9 mouse cellular contexts compared by ENCODE assay signal in genomic region chr11:105943133-105944102, GRCm38 (mm10). TPM values are rescaled to one million over a fixed set of nuclear protein-coding genes. Genes with fewer than 3 reads are reported as not detected.
DNase-seq lines count a peak whose midpoint lies in the region; ATAC-seq lines count a peak whose summit lies in the region.
"Had no signal": no experiment of that assay in that cellular context is flagged by ENCODE, and none has a peak within 500 bp of the region (broad histone marks: within the 10 kb centered on the region; RNA-seq: fewer than 3 reads in every experiment).

No protein-coding gene starts in this region.

- H3K27me3 ChIP-seq in erythroblast, embryonic 14.5 days (ENCODE audit: control insufficient read depth) = peaks cover 34% of the 10 kb centered on the region
- peaks cover 15% of the 10 kb centered on the region; the same call in 1 of the 2 replicates for H3K27me3 ChIP-seq in lung, embryonic 15.5 days

- H3K9ac ChIP-seq in lung, embryonic 15.5 days = peak overlapping the region; percentile 58

- peak overlapping the region; percentile 64 for H3K4me3 ChIP-seq in erythroblast, embryonic 14.5 days (replicated peaks)
- H3K4me3 ChIP-seq in lung, embryonic 15.5 days = peak overlapping the region; percentile 67

- H3K4me2 ChIP-seq in lung, embryonic 15.5 days = peak overlapping the region; percentile 96

- WGBS in lung, embryonic 15.5 days = 4% methylated on average over 46 of the region's 47 CpGs

- peak; percentile 56 for DNase-seq in brain, adult 2 months (ENCODE audit: low read depth, low spot score)
- DNase-seq in gastrocnemius, postnatal 14 days = peak; percentile 53
- peak; percentile 45 for DNase-seq in kidney, adult 11 months
- peak; percentile 34 for DNase-seq in retina, embryonic 14.5 days (ENCODE audit: low spot score)
- DNase-seq in thymus, postnatal 4 days = no peak

- no peak for ATAC-seq in erythroblast, adult 5-6 weeks (replicated peaks; ENCODE audit: low FRiP score, poor library complexity, severe bottlenecking)
- ATAC-seq in lung, embryonic 15.5 days (ENCODE audit: borderline replicate concordance, extremely low read depth, low FRiP score, low TSS enrichment) = no peak

- H3K27ac ChIP-seq in lung, embryonic 15.5 days = peak overlapping the region; percentile 95

- H3K9me3 ChIP-seq in erythroblast, embryonic 14.5 days (ENCODE audit: control insufficient read depth, low read length) = no peaks in the 10 kb centered on the region
- H3K9me3 ChIP-seq in lung, embryonic 15.5 days = no peaks in the 10 kb centered on the region

- intact Hi-C loops in gastrocnemius, postnatal 14 days (cut with DNase I; ENCODE audit: low total_unique reads) = no loop called here

- H3K36me3 ChIP-seq in erythroblast, embryonic 14.5 days (ENCODE audit: control insufficient read depth) = no peaks in the 10 kb centered on the region
- H3K36me3 ChIP-seq in lung, embryonic 15.5 days = no peaks in the 10 kb centered on the region

- peaks cover 13% of the 10 kb centered on the region for H3K4me1 ChIP-seq in erythroblast, embryonic 14.5 days (ENCODE audit: control insufficient read depth)
- peaks cover 46% of the 10 kb centered on the region for H3K4me1 ChIP-seq in lung, embryonic 15.5 days

RNA-seq across cellular contexts. Expression of gene Cyb561, which starts 9.7 kb away (rescaled TPM):
- polyA plus RNA-seq in erythroblast, embryonic 14.5 days (2012) = 0.02 and 0.07 TPM in 2 replicates
- 0.77 TPM in 1 of 2 replicates, not detected in the other for total RNA-seq in erythroblast, adult 5-6 weeks (2015; ENCODE audit: low replicate concordance)
- total RNA-seq in erythroblast, adult 5-6 weeks (2017; ENCODE audit: low replicate concordance) = 0.28 and 0.77 TPM in 2 replicates
- 1 to 10 TPM; 6.4 to 8.2 TPM for total RNA-seq in gastrocnemius, postnatal 14 days (2021)
- polyA plus RNA-seq in lung, embryonic 15.5 days (2015; fragmentation: Nextera tagmentation; extraction: Ambion mirVana) = 34.2 and 39.8 TPM in 2 replicates

RNA-seq across cellular contexts. Expression of gene Ace, which starts 24.3 kb away (rescaled TPM):
- polyA plus RNA-seq in erythroblast, embryonic 14.5 days (2012) = not detected in 2 replicates
- total RNA-seq in erythroblast, adult 5-6 weeks (2015; ENCODE audit: low replicate concordance) = 0.96 and 7.3 TPM in 2 replicates
- total RNA-seq in erythroblast, adult 5-6 weeks (2017; ENCODE audit: low replicate concordance) = 2.3 and 5.3 TPM in 2 replicates
- total RNA-seq in gastrocnemius, postnatal 14 days (2021) = 10 to 100 TPM; 46.2 to 48.3 TPM
- polyA plus RNA-seq in lung, embryonic 15.5 days (2015; fragmentation: Nextera tagmentation; extraction: Ambion mirVana) = 7.5 and 9.4 TPM in 2 replicates

RNA-seq across cellular contexts. Expression of gene Ace3, which starts 51.1 kb away (rescaled TPM):
- not detected in 2 replicates for polyA plus RNA-seq in erythroblast, embryonic 14.5 days (2012)
- not detected in 2 replicates for total RNA-seq in erythroblast, adult 5-6 weeks (2015; ENCODE audit: low replicate concordance)
- total RNA-seq in erythroblast, adult 5-6 weeks (2017; ENCODE audit: low replicate concordance) = not detected in 2 replicates
- total RNA-seq in gastrocnemius, postnatal 14 days (2021) = not detected
- 0.20 and 0.36 TPM in 2 replicates for polyA plus RNA-seq in lung, embryonic 15.5 days (2015; fragmentation: Nextera tagmentation; extraction: Ambion mirVana)
- total RNA-seq: left cerebral cortex, postnatal 10 days had no signal

Comparison
In these comparisons a context has a peak if more than half of its experiments do, and no peak if none do; other contexts are left out.
1. RNA of gene Cyb561, which starts 9.7 kb away (total RNA-seq): 6.4 to 8.2 TPM in gastrocnemius, postnatal 14 days; 0.28 to 0.77 TPM in erythroblast, adult 5-6 weeks; every median in the first group is over 4 times any median in the second.
2. RNA of gene Ace, which starts 24.3 kb away (total RNA-seq): 46.2 to 48.3 TPM in gastrocnemius, postnatal 14 days; 0.96 to 7.3 TPM in erythroblast, adult 5-6 weeks; every median in the first group is over 4 times any median in the second.